Mouse (Mus musculus): ENCODE results near the gene Akt1.

DNA sequence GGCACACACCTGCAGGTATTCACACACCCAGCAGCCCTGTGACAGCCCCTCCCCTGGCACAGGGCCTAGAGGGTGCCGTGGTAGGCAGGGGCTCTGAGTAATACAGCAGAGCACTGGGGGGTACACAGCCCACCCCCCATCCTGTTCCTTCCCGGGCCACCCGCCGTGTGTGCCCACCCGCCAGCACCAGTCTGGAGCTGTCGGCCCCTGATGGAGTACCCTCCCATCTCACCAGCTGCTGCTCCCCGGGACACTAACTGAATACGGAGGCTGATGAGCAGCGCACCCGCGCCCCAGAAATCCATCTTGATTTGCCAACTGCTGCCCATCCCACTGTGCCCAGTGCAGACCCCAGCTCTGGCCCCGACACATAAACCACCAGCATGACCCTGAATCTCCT, 11.0 kb downstream of the Akt1 start:
- TF ChIP-seq CTCF (IDR thresholded peaks at IDR 0.05; ENCODE audit: borderline replicate concordance, extremely low read depth, insufficient read depth, insufficient read length), result no peak
- TF ChIP-seq POLR2A (IDR thresholded peaks at IDR 0.05; ENCODE audit: borderline replicate concordance, extremely low read depth, insufficient read depth, insufficient read length, poor library complexity, severe bottlenecking), result no peak

Measured in brain, embryonic 14.5 days (tissue).